Mouse (Mus musculus) kidney, adult 2 months (tissue): ENCODE measurements around the gene Pou4f2.

Source experiments
- CTCF ChIP-seq: fragments of 200-500 bp; conservative IDR thresholded peaks from 2 replicates; pipeline ENCODE4 v1.5.1; 2011; ENCODE audit warnings: low read depth, mild to moderate bottlenecking, control low read depth, low read length, moderate library complexity, mixed read lengths; ENCODE audit not compliant: insufficient read depth, insufficient read length
- POLR2A ChIP-seq: fragments of 200-500 bp; IDR thresholded peaks from one replicate; pipeline ENCODE4 v1.6.1; 2011; ENCODE audit warnings: low read depth, low read length, control low read depth

DNA sequence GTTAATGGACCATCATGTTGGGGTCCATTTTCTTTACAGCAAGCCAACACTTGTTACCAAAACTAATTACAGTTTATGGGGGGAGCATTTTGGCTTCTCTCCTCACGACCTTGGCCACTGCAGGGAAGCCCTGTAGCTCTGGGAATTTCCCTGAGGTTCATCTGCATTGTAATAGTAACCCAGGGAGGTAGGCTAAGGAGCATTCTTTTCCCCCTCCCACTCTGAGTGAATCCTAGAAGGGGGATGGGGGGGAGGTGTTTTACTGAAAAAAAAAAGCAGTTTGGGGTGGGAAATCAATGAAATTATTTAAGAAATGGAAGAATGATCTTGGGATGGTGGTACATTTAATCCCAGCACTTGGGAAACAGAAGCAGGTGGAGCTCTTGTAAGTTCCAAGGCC, 12.5 kb downstream of the Pou4f2 start:
- TF ChIP-seq CTCF (no peak), POLR2A (no peak)
